Mouse (Mus musculus): ENCODE measurements at regions not wholly inside any gene's neighbourhood (a gene's known extent, or its start where the extent isn't known, plus 50 kb on each side); places are given as distances from the start of the nearest gene placed in this dataset.

- no peak for TF ChIP-seq CTCF (IDR thresholded peaks at IDR 0.05; ENCODE audit: insufficient read depth, low read depth, low read length)
- no peak for TF ChIP-seq POLR2A (IDR thresholded peaks at IDR 0.05; ENCODE audit: insufficient read depth, low read depth, low read length)
These were observed 107.3 kb upstream of the Hmgn3 start for GRCm38 (mm10) chr9:83253789-83254188.

Data from olfactory bulb, adult 2 months (tissue).